Mouse (Mus musculus): Measurements from ENCODE around the gene Klhl41. TPM values are rescaled to one million over a fixed set of nuclear protein-coding genes. Genes with fewer than 3 reads are reported as not detected.

The Klhl41 gene
- polyA plus RNA-seq, 1 experiment, result not detected

DNA sequence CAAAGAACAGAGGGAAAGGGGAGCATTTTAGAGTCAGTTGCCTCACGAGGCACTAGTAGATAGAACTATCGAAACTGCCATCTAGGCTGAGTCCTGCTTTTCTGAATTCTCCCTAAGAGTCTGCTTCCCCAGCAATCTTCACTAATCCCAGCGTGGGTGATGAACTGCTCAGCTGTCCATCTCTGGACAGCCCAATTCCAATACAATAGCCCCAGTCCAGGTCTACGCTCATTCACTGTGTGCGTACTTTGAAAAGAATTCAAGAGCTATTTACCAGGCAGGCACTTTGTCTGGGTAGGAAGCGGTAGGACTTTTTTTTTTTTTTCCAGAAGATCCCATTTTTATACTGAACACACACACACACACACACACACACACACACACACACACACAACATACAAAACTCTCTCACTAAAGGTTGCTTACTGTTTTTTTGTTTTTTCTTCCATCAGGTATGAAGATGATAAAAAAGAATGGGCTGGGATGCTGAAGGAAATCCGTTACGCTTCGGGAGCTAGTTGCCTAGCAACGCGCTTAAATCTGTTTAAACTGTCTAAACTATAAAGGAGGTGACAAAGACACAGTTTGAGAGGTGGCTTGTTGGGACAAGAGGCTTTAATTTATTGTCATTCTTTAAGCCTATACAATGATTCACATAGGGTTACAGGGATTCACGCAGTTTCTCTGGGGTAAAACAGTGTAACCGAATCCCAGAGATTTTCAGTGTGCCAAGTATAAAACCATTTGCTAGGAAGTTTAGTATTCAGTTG is 13.3 kb downstream of the Klhl41 start:
- WGBS, result 90% methylated on average over 13 of the region's 13 CpGs
- TF ChIP-seq CTCF (IDR thresholded peaks at IDR 0.05; ENCODE audit: extremely low read depth, insufficient read length, insufficient replicate concordance, low read depth, low read length) (no peak), POLR2A (IDR thresholded peaks at IDR 0.05; ENCODE audit: low read depth, low read length) (no peak)
- Histone ChIP-seq H3K4me3 (ENCODE audit: low read depth, low read length) (no peak overlapping the region), H3K4me1 (ENCODE audit: control insufficient read depth, insufficient read depth, insufficient read length, low read length) (no peaks in the 10 kb centered on the region), H3K27ac (ENCODE audit: insufficient read depth, low read depth, low read length) (no peak overlapping the region), H3K36me3 (ENCODE audit: control insufficient read depth, insufficient read depth, low read length) (peaks cover 11% of the 10 kb centered on the region), H3K27me3 (ENCODE audit: control insufficient read depth, insufficient read depth, low read length) (no peaks in the 10 kb centered on the region)

DNA sequence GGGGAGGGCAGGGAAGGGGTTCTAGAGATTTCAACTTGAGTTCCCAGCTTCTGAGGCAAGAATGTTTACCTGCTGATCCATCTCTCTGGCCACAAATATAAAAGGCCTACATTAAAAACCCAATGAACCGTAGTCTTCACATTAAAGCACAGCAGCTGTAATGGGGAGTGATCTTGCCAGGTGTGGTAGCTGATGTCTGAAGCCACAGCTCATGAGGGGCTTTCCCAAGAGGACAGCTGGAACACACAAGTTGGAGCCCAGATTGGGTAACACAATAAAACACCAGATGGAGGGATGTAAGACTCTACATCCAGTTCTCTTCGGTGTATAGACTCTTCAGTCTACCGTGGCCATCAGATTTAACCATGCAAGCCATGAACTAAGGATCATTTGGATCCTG is 14.6 kb downstream of the Klhl41 start:
- H3K4me3 ChIP-seq (ENCODE audit: low read depth, low read length), result no peak overlapping the region
- no peak overlapping the region for H3K27ac ChIP-seq (ENCODE audit: insufficient read depth, low read depth, low read length)
- 88% methylated on average over 3 of the region's 3 CpGs for WGBS
- TF ChIP-seq CTCF (IDR thresholded peaks at IDR 0.05; ENCODE audit: extremely low read depth, insufficient read length, insufficient replicate concordance, low read depth, low read length), result no peak
- no peak for TF ChIP-seq POLR2A (IDR thresholded peaks at IDR 0.05; ENCODE audit: low read depth, low read length)
- H3K36me3 ChIP-seq (ENCODE audit: control insufficient read depth, insufficient read depth, low read length), result peaks cover 17% of the 10 kb centered on the region
- no peaks in the 10 kb centered on the region for H3K4me1 ChIP-seq (ENCODE audit: control insufficient read depth, insufficient read depth, insufficient read length, low read length)
- no peaks in the 10 kb centered on the region for H3K27me3 ChIP-seq (ENCODE audit: control insufficient read depth, insufficient read depth, low read length)

DNA sequence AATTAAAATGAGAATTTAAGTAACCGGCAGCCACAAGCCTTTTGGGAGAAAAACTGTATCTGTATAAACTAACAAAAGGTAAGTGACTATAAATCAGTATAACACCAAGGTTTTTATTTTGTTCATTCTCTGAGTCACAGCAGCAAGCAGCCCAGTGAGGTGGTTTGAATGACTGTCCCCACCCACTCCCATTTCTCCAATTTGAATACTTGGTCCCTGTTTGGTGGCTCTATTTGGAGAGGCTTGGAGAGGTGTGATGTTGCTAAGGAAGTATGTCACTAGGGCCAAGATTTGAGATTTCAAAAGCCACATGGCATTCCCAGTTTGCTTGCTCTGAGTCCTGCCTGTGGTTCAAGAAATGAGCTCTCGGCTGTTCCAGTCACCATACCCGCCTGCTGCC is 20.3 kb downstream of the Klhl41 start:
- TF ChIP-seq POLR2A (IDR thresholded peaks at IDR 0.05; ENCODE audit: low read depth, low read length), result no peak
- no peak for TF ChIP-seq CTCF (IDR thresholded peaks at IDR 0.05; ENCODE audit: extremely low read depth, insufficient read length, insufficient replicate concordance, low read depth, low read length)
- 96% methylated on average over 3 of the region's 3 CpGs for WGBS

DNA sequence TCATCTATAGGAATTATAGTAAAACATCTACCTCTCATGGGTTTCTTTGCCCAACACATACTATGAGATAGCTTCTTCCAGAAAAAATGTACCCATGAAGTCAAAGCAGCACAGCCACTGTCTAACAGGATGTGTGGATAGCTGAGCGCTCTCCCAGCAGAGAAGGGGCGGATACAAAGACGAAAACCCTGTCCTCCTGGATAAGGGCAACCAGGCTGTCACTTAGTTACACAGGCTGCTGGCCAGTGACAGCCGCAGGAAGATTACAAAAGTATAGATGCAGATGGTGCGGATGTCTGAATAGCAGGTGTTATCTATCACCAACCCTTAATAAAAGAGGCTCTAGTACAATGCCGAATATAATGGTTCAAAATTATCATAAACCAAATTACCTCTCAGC is 20.9 kb downstream of the Klhl41 start:
- Histone ChIP-seq H3K27me3 (ENCODE audit: control insufficient read depth, insufficient read depth, low read length) (no peaks in the 10 kb centered on the region), H3K4me3 (ENCODE audit: low read depth, low read length) (no peak overlapping the region), H3K4me1 (ENCODE audit: control insufficient read depth, insufficient read depth, insufficient read length, low read length) (no peaks in the 10 kb centered on the region), H3K27ac (ENCODE audit: insufficient read depth, low read depth, low read length) (no peak overlapping the region), H3K36me3 (ENCODE audit: control insufficient read depth, insufficient read depth, low read length) (peaks cover 53% of the 10 kb centered on the region)
- no peak for TF ChIP-seq POLR2A (IDR thresholded peaks at IDR 0.05; ENCODE audit: low read depth, low read length)
- TF ChIP-seq CTCF (IDR thresholded peaks at IDR 0.05; ENCODE audit: extremely low read depth, insufficient read length, insufficient replicate concordance, low read depth, low read length), result no peak
- WGBS, result 92% methylated on average over 6 of the region's 6 CpGs

More for the DNA sequence above, 20.3 kb downstream of the Klhl41 start:
- peaks cover 52% of the 10 kb centered on the region for H3K36me3 ChIP-seq (ENCODE audit: control insufficient read depth, insufficient read depth, low read length)
- no peaks in the 10 kb centered on the region for H3K4me1 ChIP-seq (ENCODE audit: control insufficient read depth, insufficient read depth, insufficient read length, low read length)
- no peak overlapping the region for H3K4me3 ChIP-seq (ENCODE audit: low read depth, low read length)
- H3K27me3 ChIP-seq (ENCODE audit: control insufficient read depth, insufficient read depth, low read length), result no peaks in the 10 kb centered on the region
- H3K27ac ChIP-seq (ENCODE audit: insufficient read depth, low read depth, low read length), result no peak overlapping the region

DNA sequence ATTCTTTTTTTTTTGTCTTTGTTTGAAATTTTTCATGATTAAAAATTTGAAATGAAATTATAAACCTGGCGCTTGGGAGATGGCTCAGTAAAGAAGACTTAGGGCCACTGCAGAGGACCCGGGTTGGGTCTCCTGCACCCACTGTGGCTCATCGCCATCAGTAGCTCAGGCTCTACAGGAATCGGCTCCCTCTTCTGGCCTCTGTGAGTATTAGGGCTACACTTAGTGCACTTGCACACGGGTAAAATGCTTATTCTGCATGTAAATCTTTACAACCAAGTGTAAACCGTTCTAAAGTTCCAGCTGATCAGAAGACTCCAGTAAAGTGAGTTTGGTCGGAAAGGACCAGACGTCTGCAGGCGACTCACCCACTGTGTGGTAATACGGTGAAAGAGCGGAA is 23.6 kb downstream of the Klhl41 start:
- 95% methylated on average over 11 of the region's 11 CpGs for WGBS
- TF ChIP-seq CTCF (IDR thresholded peaks at IDR 0.05; ENCODE audit: extremely low read depth, insufficient read length, insufficient replicate concordance, low read depth, low read length), result no peak; the same call in 1 of the 2 replicates
- no peak for TF ChIP-seq POLR2A (IDR thresholded peaks at IDR 0.05; ENCODE audit: low read depth, low read length)
- no peaks in the 10 kb centered on the region for H3K27me3 ChIP-seq (ENCODE audit: control insufficient read depth, insufficient read depth, low read length)
- no peak overlapping the region for H3K27ac ChIP-seq (ENCODE audit: insufficient read depth, low read depth, low read length)
- no peak overlapping the region for H3K4me3 ChIP-seq (ENCODE audit: low read depth, low read length)
- H3K36me3 ChIP-seq (ENCODE audit: control insufficient read depth, insufficient read depth, low read length), result peaks cover 49% of the 10 kb centered on the region
- no peaks in the 10 kb centered on the region for H3K4me1 ChIP-seq (ENCODE audit: control insufficient read depth, insufficient read depth, insufficient read length, low read length)

DNA sequence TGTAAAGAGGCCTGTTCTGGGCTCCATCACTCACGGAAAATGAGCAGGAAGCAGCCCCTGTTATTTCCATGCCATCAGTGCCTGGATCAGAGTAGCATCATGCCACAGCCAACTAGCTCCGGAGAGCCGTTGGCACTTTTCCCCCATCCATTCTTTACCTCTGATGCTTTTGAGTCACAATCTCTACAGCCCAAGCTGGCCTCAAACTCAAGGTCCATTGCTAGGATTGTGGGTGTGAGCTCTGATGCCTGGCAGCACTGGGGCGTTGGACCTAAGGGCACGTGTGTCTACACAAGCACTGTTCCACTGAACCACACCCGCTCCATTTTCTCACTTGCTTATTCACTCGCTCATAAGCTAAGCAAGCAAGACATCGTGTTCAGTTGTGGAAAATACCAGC is 30.5 kb downstream of the Klhl41 start:
- no peak overlapping the region for H3K4me3 ChIP-seq (ENCODE audit: low read depth, low read length)
- no peaks in the 10 kb centered on the region for H3K4me1 ChIP-seq (ENCODE audit: control insufficient read depth, insufficient read depth, insufficient read length, low read length)
- TF ChIP-seq CTCF (IDR thresholded peaks at IDR 0.05; ENCODE audit: extremely low read depth, insufficient read length, insufficient replicate concordance, low read depth, low read length), result no peak
- no peak for TF ChIP-seq POLR2A (IDR thresholded peaks at IDR 0.05; ENCODE audit: low read depth, low read length)
- H3K36me3 ChIP-seq (ENCODE audit: control insufficient read depth, insufficient read depth, low read length), result peaks cover 39% of the 10 kb centered on the region
- WGBS, result 92% methylated on average over 8 of the region's 8 CpGs
- no peaks in the 10 kb centered on the region for H3K27me3 ChIP-seq (ENCODE audit: control insufficient read depth, insufficient read depth, low read length)
- H3K27ac ChIP-seq (ENCODE audit: insufficient read depth, low read depth, low read length), result no peak overlapping the region

DNA sequence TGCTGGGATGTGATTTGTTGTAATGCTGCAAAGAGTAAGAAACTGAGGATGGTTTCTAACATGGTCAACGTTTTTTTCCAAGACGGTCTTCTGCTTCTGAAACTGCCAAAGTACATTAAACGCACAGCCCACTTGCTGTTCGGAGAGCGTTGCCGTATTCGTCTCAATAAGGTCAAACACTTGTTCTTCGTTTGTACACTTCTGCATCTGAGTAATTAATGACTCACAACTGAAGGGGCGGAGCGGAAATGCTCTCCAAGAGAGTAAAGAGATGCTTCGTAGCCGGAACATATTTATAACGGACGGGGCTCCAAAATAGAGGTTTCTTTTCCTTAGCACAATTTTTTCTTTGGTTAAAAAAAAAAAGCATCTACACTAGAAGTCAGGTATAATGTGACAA is 42.3 kb downstream of the Klhl41 start:
- Histone ChIP-seq H3K27me3 (ENCODE audit: control insufficient read depth, insufficient read depth, low read length) (no peaks in the 10 kb centered on the region), H3K4me1 (ENCODE audit: control insufficient read depth, insufficient read depth, insufficient read length, low read length) (no peaks in the 10 kb centered on the region), H3K36me3 (ENCODE audit: control insufficient read depth, insufficient read depth, low read length) (peaks cover 12% of the 10 kb centered on the region), H3K27ac (ENCODE audit: insufficient read depth, low read depth, low read length) (no peak overlapping the region), H3K4me3 (ENCODE audit: low read depth, low read length) (no peak overlapping the region)
- no peak for TF ChIP-seq CTCF (IDR thresholded peaks at IDR 0.05; ENCODE audit: extremely low read depth, insufficient read length, insufficient replicate concordance, low read depth, low read length)
- no peak for TF ChIP-seq POLR2A (IDR thresholded peaks at IDR 0.05; ENCODE audit: low read depth, low read length)
- WGBS, result 73% methylated on average over 14 of the region's 14 CpGs
